Mouse (Mus musculus): ENCODE results near the gene Gal3st2b. TPM values are rescaled to one million over a fixed set of nuclear protein-coding genes. Genes with fewer than 3 reads are reported as not detected.
"Not testable (repeated sequence)": the region's sequence is repeated elsewhere in the genome, so short reads cannot be mapped to it uniquely, and the experiment has no call there.

The Gal3st2b gene
- polyA plus RNA-seq, 1 experiment from 2014 or later, result not detected

- not testable (repeated sequence) for H3K9me3 ChIP-seq; H3K4me2 ChIP-seq; H3K9ac ChIP-seq; H3K4me3 ChIP-seq; H3K4me1 ChIP-seq; H3K36me3 ChIP-seq; ATAC-seq (ENCODE audit: insufficient number of reproducible peaks, insufficient read depth, low FRiP score, low TSS enrichment, low read depth); H3K27me3 ChIP-seq; H3K27ac ChIP-seq
- 76% methylated on average over 3 of the region's 3 CpGs for WGBS
These were observed 1.2 kb downstream of the Gal3st2b start for GRCm38 (mm10) chr1:93919321-93919720.

DNA sequence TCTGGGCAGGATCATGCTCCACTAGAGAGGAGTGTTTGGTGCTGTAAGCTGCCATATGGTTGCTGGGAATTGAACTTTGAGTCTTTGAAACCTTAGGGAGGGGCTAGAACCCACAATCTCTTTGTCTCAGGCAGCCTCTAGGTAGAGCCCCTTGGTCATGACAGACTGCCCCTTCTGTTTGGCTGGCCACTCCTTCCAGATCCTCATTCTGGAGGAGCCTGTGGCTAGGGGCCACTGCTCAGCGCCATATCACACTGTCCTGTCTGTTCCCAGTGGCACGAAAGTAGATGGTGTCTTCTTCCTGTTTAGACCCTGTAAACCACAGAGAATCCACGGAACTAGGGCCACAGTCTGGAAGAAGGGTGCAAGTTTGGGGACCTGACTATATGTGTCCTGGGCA, 4.5 kb downstream of the Gal3st2b start:
- H3K4me1 ChIP-seq; H3K27ac ChIP-seq; H3K4me3 ChIP-seq; H3K27me3 ChIP-seq; ATAC-seq (ENCODE audit: insufficient number of reproducible peaks, insufficient read depth, low FRiP score, low TSS enrichment, low read depth); H3K9ac ChIP-seq; H3K4me2 ChIP-seq; H3K36me3 ChIP-seq; H3K9me3 ChIP-seq: not testable (repeated sequence)
- WGBS, result 79% methylated on average over 3 of the region's 3 CpGs

GRCm38 (mm10) chr1:93923098-93923497, 5.0 kb downstream of the Gal3st2b start:
- not testable (repeated sequence) for H3K9me3 ChIP-seq; ATAC-seq (ENCODE audit: insufficient number of reproducible peaks, insufficient read depth, low FRiP score, low TSS enrichment, low read depth); H3K4me3 ChIP-seq; H3K27ac ChIP-seq; H3K4me2 ChIP-seq; H3K36me3 ChIP-seq; H3K4me1 ChIP-seq; H3K9ac ChIP-seq; H3K27me3 ChIP-seq
- 57% methylated on average over 2 of the region's 2 CpGs for WGBS

- 88% methylated on average over 1 of the region's 1 CpGs for WGBS
- not testable (repeated sequence) for H3K27me3 ChIP-seq; H3K4me3 ChIP-seq; H3K4me1 ChIP-seq; H3K9ac ChIP-seq; ATAC-seq (ENCODE audit: insufficient number of reproducible peaks, insufficient read depth, low FRiP score, low TSS enrichment, low read depth); H3K4me2 ChIP-seq; H3K9me3 ChIP-seq; H3K36me3 ChIP-seq; H3K27ac ChIP-seq
These were observed 17.3 kb downstream of the Gal3st2b start for GRCm38 (mm10) chr1:93935378-93935777.

- not testable (repeated sequence) for H3K27me3 ChIP-seq; H3K4me2 ChIP-seq; H3K9ac ChIP-seq; ATAC-seq (ENCODE audit: insufficient number of reproducible peaks, insufficient read depth, low FRiP score, low TSS enrichment, low read depth); H3K9me3 ChIP-seq; H3K4me1 ChIP-seq; H3K36me3 ChIP-seq; H3K4me3 ChIP-seq; H3K27ac ChIP-seq
- WGBS, result 57% methylated on average over 1 of the region's 1 CpGs
These were observed 19.7 kb downstream of the Gal3st2b start for GRCm38 (mm10) chr1:93937807-93938206.

GRCm38 (mm10) chr1:93938415-93938814, 20.3 kb downstream of the Gal3st2b start:
- H3K36me3 ChIP-seq; H3K9ac ChIP-seq; ATAC-seq (ENCODE audit: insufficient number of reproducible peaks, insufficient read depth, low FRiP score, low TSS enrichment, low read depth); H3K27ac ChIP-seq; H3K27me3 ChIP-seq; H3K4me1 ChIP-seq; H3K4me3 ChIP-seq; H3K9me3 ChIP-seq; H3K4me2 ChIP-seq: not testable (repeated sequence)
- 87% methylated on average over 7 of the region's 7 CpGs for WGBS

DNA sequence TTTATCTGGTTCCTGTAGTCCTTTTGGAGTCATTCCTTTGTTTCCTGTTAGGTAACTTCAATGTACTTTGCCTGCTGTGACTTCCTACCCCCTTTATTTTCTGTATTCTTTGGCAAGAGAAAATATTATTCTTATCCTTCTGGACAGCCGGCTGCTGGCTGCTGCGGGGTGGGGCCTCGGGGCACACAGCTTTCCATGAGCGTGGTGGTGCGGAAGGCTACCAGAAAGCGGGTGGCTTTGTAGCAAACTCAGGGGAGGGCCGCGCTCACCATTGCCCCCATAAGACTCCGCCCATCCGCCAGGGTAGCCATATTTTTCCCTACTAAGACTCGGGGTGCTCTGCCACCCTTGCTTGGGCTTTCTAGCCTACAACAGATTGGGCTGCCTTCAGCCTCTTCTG, 31.0 kb downstream of the Gal3st2b start:
- H3K27ac ChIP-seq; H3K4me3 ChIP-seq; H3K27me3 ChIP-seq; H3K9me3 ChIP-seq; H3K36me3 ChIP-seq; H3K4me1 ChIP-seq; ATAC-seq (ENCODE audit: insufficient number of reproducible peaks, insufficient read depth, low FRiP score, low TSS enrichment, low read depth); H3K4me2 ChIP-seq; H3K9ac ChIP-seq: not testable (repeated sequence)
- no CpG with 5 or more reads among the region's 11 CpGs for WGBS

- H3K27me3 ChIP-seq; ATAC-seq (ENCODE audit: insufficient number of reproducible peaks, insufficient read depth, low FRiP score, low TSS enrichment, low read depth); H3K4me1 ChIP-seq; H3K9ac ChIP-seq; H3K36me3 ChIP-seq; H3K4me3 ChIP-seq; H3K4me2 ChIP-seq; H3K27ac ChIP-seq; H3K9me3 ChIP-seq: not testable (repeated sequence)
- no CpG with 5 or more reads among the region's 1 CpGs for WGBS
These were observed 48.4 kb downstream of the Gal3st2b start for GRCm38 (mm10) chr1:93966489-93966888.

- not testable (repeated sequence) for H3K27ac ChIP-seq; H3K36me3 ChIP-seq; H3K9me3 ChIP-seq; H3K4me3 ChIP-seq; H3K4me1 ChIP-seq; H3K4me2 ChIP-seq; H3K9ac ChIP-seq; H3K27me3 ChIP-seq; ATAC-seq (ENCODE audit: insufficient number of reproducible peaks, insufficient read depth, low FRiP score, low TSS enrichment, low read depth)
- WGBS, result 35% methylated on average over 3 of the region's 5 CpGs
These were observed 52.3 kb downstream of the Gal3st2b start for GRCm38 (mm10) chr1:93970380-93970779.

GRCm38 (mm10) chr1:93970797-93971196, 52.7 kb downstream of the Gal3st2b start:
- H3K4me2 ChIP-seq; H3K4me1 ChIP-seq; H3K27ac ChIP-seq; H3K9ac ChIP-seq; H3K27me3 ChIP-seq; H3K4me3 ChIP-seq; H3K36me3 ChIP-seq; H3K9me3 ChIP-seq; ATAC-seq (ENCODE audit: insufficient number of reproducible peaks, insufficient read depth, low FRiP score, low TSS enrichment, low read depth): not testable (repeated sequence)
- no CpG with 5 or more reads among the region's 4 CpGs for WGBS

GRCm38 (mm10) chr1:93975764-93976163, 57.7 kb downstream of the Gal3st2b start:
- not testable (repeated sequence) for H3K9ac ChIP-seq; H3K36me3 ChIP-seq; H3K4me1 ChIP-seq; H3K4me3 ChIP-seq; H3K27ac ChIP-seq; ATAC-seq (ENCODE audit: insufficient number of reproducible peaks, insufficient read depth, low FRiP score, low TSS enrichment, low read depth); H3K27me3 ChIP-seq; H3K4me2 ChIP-seq; H3K9me3 ChIP-seq
- WGBS, result 86% methylated on average over 2 of the region's 4 CpGs

DNA sequence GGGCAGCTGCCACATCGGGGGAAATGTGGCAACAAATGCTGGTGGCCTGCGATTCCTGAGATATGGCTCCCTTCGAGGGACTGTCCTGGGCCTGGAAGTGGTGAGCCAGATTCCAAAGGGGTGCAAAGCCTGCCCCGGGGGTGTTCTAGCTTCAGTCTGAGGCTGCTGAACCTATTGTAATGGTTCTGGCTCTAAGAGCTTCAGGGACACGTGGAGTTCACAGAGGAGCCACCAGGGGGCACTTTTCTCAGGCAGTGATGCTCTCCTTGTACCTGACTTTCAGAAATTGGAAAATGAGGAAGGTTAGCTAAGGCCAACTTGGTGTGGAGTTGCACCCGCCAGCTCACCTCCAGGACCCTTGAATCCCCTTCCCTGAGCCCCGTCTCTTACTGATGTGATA, 60.2 kb downstream of the Gal3st2b start:
- WGBS, result no CpG with 5 or more reads among the region's 7 CpGs
- H3K27ac ChIP-seq; H3K27me3 ChIP-seq; H3K4me1 ChIP-seq; H3K4me3 ChIP-seq; H3K36me3 ChIP-seq; H3K9ac ChIP-seq; H3K9me3 ChIP-seq; H3K4me2 ChIP-seq; ATAC-seq (ENCODE audit: insufficient number of reproducible peaks, insufficient read depth, low FRiP score, low TSS enrichment, low read depth): not testable (repeated sequence)

DNA sequence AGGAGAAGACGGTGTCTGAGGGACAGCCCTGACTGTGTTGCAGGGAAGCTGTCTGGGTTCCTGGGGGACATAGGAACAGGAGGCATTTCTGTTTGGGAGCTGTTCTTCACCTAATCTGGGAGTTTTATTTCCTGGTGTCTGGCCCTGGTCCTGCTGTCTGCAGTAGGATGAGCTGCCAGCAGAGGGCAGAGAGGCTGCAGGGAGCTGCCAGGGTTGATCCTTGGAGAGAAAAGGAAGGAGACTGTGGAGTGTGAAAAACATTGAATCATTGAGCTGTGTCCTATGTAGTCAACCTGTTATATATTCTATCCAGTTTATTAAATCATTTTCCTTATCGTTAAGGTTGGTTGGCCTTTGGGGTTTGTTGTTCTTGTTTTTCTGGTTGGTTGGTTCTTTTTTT, 62.8 kb downstream of the Gal3st2b start:
- H3K36me3 ChIP-seq; ATAC-seq (ENCODE audit: insufficient number of reproducible peaks, insufficient read depth, low FRiP score, low TSS enrichment, low read depth); H3K4me1 ChIP-seq; H3K4me3 ChIP-seq; H3K27ac ChIP-seq; H3K4me2 ChIP-seq; H3K9ac ChIP-seq; H3K27me3 ChIP-seq; H3K9me3 ChIP-seq: not testable (repeated sequence)
- no CpG with 5 or more reads among the region's 2 CpGs for whole genome bisulfite sequencing
